Mouse (Mus musculus) central nervous system, embryonic 18 days (tissue): ENCODE data around the gene Specc1. TPM values are rescaled to one million over a fixed set of nuclear protein-coding genes. Genes with fewer than 3 reads are reported as not detected.

Source experiments
- polyA plus RNA-seq: library from polyadenylated mRNA; depleted of rRNA; stranded (reverse); fragments of >200 nt; gene quantifications from 2 replicates; pipeline ENCODE4 v1.2.3, GENCODE M21; 2012; rRNA removed

The Specc1 gene
- 12.1 and 12.2 TPM in 2 replicates for polyA plus RNA-seq

GRCm38 (mm10) chr11:61956572-61957295 lies at the start of gene Specc1:
Gene Specc1, plus strand, starts transcription at chr11:61956763.

GRCm38 (mm10) chr11:61930098-61930517 lies 26.5 kb upstream of the Specc1 start, which contains the start of gene Akap10:
Gene Akap10, minus strand, starts transcription at chr11:61930252.

GRCm38 (mm10) chr11:62248401-62249244 lies 292.1 kb downstream of the Specc1 start, which contains the start of gene Adora2b:
Gene Adora2b, plus strand, starts transcription at chr11:62248984.

Other genes with a start within 250 kb of the Specc1 start
- gene Slc5a10, start 235.9 kb upstream of the Specc1 start, polyA plus RNA-seq: 0.04 and 0.07 TPM in 2 replicates
- 63.9 and 68.9 TPM in 2 replicates for gene Prpsap2, start 194.7 kb upstream of the Specc1 start, polyA plus RNA-seq
- 84.0 and 86.1 TPM in 2 replicates for gene Ulk2, start 101.7 kb upstream of the Specc1 start, polyA plus RNA-seq
- 13.1 and 13.9 TPM in 2 replicates for gene Akap10, start 26.5 kb upstream of the Specc1 start, polyA plus RNA-seq